Mouse (Mus musculus) ovary, adult 18-20 months (tissue): Measurements from ENCODE around the gene Gm20388.
A peak's percentile ranks its signal among the peaks of the same experiment; 100 is the strongest.

Experiments used
- DNase-seq: peaks from one replicate; pipeline ENCODE4 v3.0.0; 2022; ENCODE audit warnings: low spot score, mixed read lengths

Gene Gm20388

DNA sequence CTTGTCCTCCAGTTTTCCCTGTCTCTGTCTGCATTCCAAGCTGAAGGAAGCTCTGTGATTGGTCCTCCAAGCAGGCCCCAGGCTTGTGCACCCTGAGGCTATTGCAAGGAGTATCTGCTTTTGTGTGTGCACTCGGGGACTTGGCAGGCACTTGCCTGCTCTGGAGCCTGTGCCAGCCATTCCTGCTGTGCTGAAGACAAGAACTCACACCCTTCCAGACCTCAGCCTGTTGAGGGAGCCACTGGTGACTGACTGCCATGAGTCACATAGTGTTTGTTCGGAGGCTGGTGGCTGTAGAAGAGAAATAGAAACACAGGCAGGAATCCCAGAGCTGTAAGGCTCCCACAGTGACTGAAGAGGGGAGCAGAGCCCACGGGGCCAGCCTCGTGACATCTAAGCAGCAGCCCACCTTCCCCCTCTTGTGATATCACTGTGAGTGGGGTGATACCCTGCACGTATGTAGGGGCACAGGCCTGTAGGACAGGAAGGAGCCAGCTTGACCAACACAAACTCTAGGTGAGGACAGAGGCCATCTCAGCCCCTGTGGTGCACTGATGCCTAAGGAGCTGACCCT is 50.0 kb downstream of the Gm20388 start:
- no peak for DNase-seq

DNA sequence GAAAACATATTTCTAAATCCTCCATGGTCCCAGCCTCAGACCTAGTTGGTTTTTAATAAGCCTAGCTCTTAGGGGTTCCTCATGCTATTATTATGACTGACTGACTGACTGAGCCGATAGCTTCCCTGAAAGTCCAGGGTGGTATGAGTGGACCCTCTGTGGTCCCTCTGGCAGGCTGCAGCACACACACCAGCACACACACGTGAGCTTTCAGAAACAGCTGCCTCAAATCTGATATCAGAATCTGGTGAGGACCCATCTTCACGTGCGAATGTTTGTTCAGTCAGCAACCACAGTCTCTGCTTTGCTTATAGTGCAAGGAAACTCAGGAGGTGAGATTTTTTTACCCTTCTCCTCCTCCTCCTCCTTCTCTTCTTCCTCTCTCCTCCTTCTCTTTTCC is 54.2 kb downstream of the Gm20388 start:
- no peak for DNase-seq

DNA sequence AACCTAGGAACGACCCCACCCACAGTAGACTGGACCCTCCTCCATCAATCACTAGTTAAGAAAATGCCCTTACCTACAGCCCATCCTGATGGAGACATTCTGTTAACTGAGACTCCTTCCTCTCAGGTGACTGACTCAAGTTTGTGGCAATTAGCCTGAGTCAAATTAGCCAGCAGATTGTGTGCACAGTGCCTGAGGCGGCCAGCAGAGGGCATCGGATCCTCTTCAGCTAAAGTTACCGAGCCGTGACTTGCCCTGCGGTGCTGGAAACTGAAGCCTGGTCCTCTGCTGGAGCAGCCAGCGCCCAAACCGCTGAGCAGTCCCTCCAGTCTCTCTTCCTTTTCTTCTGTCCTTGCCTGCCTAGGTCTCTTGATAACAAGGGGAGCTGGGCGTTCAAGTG is 56.8 kb downstream of the Gm20388 start:
- no peak for DNase-seq

DNA sequence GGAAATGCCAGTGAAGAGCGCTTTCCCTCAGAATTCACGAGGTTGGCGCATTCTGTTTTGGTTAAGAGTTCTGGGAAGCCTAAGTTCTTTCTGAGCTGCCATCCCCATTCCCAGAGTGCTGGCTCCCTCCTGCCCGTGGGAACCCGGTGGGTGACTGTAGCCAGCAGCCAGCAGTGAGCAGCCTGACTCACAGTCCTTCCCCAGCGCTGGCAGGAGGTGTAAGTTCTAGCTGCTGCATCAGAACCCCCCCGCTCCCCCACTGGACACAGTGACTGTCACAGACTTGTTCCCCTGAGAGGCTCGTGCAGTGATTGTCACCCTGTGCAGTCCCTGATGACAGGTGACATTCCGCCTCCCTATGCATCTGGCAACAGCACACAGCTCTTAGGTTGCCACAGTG is 59.5 kb downstream of the Gm20388 start:
- DNase-seq, result no peak

DNA sequence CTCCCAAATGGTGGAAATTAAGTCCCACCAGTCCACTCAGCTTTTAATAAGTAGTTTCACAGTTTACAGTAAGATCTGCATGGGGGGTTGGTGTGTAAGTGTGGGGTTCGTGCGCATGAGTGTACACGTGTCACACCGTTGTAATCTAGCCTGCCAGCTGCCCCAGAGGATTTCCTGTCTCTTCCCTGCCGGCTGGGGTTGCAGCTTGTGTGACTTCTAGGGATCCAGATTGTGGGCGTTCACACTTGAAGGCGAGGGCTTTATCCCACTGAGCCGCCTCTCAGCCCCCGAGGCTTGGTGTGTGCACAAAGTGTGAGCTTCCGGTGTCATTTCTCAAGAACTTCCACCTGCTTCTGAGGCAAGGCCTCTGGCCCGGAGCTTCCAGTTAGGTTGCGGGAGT is 61.9 kb downstream of the Gm20388 start:
- no peak for DNase-seq

DNA sequence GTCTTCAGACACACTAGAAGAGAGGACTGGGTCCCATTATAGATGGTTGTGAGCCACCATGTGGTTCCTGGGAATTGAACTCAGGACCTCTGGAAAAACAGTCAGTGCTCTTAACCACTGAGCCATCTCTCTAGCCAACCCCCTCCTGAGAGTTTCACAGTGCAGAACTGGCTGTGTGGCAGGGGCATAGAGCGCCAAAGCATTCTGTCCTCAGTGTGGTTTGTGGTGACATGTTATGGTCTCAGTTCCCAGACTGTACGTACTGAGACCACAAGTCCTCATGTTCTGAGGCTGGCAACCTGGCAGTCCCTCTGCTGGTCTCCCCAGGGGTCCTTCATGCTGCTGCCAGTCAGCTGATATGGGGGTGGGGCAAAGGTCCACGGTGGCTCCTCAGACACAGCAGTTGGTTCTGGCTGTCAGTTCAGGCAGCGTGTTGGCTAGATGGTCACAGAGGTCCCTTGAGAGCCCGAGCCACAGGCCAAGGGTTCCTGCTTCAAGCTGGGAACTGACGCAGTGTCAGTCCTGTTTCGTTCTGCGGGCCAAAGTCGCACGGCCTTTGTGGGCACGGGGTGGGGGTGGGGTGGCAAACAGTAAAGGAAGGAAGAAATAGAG is 68.2 kb downstream of the Gm20388 start:
- no peak for DNase-seq

DNA sequence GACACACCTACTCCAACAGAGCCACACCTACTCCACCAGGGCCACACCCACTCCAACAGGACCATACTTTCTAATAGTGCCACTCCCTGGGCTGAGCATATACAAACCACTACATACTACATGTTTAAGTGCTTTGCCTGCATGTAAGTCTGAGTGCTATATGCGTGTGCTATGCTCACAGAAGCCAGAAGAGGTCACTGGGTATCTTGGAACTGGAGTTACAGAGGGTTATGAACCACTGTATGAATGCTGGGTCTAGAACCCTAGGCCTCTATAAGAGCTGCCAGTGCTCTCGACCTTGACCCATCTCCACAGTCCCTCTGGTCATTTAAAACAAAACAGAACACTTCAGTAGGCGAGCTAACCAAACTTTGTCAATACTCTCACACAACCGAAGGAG is 70.6 kb downstream of the Gm20388 start:
- DNase-seq, result no peak

DNA sequence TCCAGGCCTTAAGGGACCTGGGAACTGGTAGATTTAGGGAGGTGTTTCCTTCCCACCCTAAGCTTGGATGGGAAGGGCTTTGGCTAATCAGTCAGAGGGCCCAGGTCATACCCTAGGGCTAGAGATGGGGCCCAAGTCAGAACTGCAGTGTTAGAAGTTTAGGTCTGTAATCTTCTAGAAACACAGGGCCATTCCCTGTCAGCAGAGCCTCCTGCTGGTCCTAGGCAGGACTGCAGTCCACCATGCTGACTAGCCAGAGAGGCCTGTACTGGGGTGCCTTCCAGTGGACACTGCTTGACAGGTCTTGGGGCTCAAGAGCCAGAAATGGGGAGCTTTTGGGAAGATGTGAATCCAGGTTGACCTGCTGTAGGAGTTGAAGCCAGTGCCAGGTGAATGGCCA is 73.4 kb downstream of the Gm20388 start:
- no peak for DNase-seq

DNA sequence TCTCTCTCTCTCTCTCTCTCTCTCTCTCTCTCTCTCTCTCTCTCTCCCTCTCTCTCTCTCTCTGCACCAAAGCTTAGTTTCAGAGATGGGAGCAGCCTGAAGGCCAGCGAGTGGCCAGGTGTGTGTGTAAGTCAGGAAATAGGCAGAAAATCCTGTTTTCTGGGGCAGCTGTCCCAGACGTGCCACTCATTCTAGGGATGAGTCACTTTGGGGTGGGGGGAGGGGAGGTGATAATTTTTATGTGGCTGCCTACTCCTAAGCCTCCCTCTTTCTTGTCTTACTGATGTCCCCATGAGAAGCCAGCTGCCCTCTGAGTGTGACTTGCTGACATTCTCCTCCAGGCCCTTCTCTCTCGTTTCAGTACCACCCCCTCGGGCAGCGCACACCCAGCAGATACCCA is 75.5 kb downstream of the Gm20388 start:
- DNase-seq, result no peak

DNA sequence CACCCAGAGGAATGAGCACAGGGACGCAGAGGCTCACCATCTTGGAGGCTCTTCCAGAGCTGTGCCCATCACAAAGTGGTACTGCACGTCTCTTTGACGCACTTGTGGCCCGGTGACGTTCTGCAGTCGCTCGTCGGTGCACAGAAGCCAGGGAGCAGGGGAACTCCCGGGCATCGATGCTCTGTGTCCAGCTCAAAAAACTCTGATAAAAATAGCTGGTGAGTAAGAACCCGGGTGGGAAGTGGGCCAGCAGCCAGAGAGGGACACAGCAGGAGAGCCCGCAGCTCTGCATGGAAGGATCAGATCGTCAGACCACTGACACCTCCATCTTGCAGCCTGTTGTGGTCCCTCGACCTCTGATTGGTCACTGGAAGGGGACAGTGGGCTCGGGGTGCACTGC is 77.4 kb downstream of the Gm20388 start:
- no peak for DNase-seq

DNA sequence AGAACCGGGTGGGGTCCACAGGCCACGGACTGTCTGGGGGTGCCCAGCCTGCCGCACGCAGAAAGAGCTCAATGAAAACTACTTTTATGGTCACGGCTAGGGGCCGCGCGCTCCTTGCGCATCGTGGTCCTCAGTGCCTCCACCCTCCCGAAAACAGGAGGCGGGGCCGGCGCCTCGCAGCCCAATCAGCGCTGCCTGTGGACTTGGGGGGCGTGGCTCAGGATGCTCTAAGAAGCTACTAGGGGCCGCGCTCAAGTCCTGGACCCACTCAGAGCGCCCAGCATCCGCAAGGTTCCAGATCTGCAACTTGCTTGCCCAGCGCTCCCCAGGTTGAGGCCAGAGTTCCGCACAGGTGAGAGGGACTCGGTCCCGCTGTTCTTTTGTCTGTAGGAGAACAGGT is 81.6 kb downstream of the Gm20388 start, which contains the start of gene Crispld2:
TSS of gene Crispld2 (plus strand) at position 190 of the 400 bp plus-strand sequence.
- DNase-seq, result peak; percentile 86

DNA sequence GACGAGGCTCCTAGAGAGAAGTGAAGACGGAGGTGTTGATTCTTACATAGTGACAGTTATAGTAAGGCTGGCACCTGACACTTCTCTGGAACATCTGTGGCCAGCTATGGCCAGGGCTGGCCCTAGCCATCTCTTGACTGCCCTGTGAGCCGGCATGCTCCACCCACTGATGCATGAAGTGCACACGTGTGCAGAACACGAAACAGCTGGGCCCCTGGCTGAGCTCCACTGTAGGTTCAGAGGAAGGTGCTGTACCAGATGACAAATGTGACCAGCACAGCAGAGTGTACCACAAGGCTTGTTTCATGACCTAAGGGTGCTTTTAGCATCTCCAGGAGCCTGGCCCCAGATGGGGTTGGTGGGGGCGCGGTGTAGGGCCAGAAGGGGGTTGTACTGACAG is 83.5 kb downstream of the Gm20388 start:
- DNase-seq, result no peak

DNA sequence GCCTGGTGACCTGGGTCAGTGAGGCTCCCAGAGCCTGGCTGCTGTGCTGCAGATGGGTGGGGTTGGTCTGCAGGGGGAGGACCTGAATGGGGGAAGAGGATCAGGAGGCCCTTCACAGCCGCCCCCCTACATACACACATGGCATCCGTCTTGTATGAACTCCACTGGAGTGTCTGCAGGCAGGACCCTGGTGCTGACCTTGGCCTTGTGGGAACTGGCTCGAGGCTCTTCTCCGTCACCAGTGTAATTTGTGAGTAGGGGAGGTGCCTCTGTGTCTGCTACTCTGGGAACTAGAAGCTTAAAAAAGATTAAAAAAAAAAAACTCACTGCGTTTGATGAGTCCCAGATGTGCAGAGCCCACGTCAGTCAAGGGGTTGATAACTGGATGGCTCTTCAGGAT is 83.9 kb downstream of the Gm20388 start:
- DNase-seq, result no peak

DNA sequence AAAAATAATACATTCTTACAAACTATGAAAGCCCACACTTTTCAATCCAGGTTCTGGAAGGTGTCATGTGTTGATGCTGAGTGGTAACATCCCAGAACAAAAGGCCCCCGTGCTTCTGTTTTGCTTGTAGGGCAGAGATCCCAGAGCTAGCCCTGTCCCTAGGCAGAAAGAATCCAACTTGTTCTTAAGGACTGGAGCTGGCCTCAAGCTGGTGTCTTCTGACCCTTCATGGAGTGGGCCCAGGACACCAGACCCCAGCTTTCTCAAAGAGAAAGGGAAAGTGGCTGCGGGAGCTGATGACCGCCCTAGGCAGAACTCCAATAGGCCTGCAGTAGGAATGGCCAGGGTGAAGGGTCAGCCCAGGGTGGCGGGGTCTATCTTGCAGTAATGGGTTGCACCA is 86.6 kb downstream of the Gm20388 start:
- DNase-seq, result no peak

DNA sequence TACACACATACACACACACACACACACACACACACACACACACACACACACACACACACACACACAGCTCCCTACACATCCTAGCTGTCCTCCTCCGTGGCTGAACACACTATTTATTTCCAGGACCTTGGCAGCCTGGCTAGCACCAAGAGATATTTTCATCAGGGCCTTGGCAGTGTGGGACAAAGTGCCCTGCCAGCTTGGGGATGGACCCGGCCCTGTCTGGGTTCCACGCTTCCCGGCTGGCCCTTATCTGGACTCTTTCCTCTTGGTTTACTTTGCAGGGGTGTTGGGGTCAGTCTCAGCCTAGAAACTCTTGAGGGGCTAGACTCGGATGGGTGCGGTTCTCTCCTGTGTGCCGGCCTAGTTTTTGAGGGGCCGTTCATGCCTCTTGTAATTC is 89.8 kb downstream of the Gm20388 start:
- DNase-seq, result peak; percentile 85

DNA sequence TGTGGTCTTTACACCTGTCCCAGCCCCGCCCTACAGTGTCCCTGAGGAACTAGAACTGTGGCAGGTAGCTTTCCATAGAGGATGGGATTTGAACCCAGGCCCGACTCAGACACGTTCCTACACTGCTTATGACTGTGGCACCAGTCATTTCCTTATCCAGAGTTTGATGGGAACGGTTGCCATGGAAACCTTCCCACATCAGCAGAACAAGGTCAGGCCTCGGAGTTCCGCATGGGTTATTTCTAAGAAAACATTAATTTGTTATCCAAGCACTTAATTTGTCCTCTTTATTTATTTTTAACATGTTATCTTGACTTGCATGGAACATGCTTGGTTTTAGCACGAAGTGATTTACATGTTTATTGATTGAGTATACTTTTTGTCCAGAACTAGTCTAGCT is 91.1 kb downstream of the Gm20388 start:
- peak; percentile 82 for DNase-seq

DNA sequence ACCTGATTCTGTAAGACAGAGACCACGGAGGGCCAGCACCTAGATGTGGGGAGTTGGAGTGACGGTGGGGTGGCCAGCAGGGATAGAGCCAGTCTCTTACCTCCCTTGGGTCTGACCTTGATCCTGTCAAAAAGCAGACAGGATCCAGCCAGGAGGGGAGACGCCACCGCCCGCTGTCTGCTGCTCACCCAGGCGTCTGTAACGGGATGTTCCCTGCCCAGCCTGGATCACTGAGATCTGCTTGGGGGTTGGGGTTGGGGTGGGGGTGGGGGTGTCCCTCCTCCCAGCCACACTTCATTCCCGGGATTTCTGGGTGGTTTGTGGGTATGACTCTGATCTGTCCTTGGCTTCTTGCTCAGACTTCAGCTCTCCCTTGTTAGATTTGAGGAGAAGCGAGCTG is 91.7 kb downstream of the Gm20388 start:
- DNase-seq, result peak; percentile 66

DNA sequence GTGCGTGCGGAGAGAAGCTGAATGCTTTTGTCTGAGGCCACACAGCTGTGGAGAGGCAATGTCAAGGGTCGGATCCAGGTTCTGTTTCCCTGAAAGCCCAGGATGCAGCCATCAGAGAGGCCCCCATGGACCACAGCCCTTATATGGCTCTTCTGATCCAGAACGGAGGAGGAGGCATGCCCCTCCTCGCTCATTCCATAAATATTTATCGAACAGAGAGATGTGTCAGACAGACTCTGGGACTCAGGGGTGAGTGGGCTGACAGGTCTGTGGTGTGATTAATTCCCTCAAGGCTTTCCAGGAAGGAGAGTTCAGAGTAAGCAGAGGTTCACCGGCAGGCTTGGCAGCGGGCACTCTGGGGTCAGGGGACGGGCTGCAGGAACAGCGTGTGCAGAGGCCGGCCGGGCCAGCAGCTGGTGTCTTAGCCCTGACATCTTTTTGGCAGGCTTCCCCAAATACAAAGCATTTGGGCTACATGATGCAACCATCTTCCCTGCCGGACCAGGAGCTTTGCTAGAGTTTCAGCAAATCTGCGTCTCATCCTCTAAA is 93.6 kb downstream of the Gm20388 start:
- peak; percentile 80 for DNase-seq

DNA sequence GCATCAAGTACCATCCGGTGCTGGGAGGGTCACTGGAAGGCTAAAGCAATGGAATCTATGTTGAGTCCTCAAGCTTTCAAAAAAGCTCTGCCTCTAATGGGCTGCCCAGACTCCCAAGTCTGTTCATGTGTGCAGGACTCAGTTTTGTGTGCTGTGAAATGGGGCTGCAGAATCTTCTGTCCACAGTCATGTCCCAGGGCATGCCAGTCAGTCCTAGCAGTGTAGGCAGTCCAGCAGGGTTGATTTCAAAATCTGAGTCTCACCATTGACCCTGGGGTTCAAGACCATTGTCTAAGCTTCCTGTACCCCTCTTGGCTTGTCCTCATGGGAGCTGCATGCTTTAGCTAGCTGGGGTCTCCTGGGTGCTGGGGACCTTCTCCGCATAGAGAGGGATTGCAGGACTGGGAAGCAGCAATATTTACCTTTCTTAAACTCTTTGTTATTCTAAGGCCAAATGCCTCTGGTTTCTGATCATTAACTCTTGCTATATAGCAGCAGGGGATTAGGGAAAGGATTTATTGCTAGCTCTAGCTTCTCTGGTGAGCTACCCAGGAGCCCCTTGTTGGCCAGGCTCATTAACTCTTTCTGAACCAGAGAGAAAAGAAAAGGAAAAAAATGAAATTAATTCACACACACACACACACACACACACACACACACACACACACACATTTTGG is 94.2 kb downstream of the Gm20388 start:
- no peak for DNase-seq

DNA sequence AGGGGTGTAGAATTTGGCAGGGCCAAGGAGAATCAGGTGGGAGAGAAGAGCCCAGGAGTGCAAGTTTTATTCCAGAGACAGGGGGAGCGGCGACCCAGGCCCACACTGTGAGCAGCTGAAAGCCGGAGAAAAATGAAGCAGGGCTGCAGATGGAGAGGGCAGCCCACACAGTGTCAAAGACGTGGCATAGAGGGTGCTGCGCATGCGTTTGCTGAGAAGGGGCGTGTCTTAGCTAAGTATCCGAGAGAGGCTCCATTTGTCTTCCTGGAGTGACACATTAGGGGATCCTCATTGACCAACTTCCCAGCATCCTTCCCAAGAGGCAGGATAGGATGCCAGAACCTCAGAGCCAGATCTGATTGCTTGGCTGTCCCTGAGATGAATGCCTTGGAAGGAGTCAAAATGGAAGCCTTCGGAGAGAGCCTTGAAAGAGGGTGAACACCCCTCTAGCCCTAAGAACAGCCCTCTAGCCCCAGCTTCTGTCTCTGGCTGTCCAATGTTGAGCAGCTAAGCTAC is 96.1 kb downstream of the Gm20388 start:
- no peak for DNase-seq

DNA sequence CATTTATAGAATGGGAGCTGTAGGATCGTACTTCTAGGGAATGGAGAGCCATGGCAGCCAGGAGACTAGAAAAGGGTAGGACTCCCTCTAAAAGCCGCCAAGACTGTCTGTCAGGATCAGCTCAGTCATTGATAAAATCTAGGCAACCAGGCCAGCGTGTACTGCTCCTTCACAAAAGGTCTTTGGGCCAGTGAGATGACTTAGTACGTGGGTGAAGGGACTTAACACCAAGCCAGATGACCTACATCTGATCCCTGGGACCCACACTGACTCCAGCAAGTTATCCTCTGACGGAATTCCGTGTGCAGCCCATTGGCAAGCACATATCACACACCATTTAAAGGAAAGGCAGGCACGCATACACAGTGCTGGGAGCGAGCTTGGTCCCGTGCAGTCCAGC is 96.5 kb downstream of the Gm20388 start:
- DNase-seq, result no peak

DNA sequence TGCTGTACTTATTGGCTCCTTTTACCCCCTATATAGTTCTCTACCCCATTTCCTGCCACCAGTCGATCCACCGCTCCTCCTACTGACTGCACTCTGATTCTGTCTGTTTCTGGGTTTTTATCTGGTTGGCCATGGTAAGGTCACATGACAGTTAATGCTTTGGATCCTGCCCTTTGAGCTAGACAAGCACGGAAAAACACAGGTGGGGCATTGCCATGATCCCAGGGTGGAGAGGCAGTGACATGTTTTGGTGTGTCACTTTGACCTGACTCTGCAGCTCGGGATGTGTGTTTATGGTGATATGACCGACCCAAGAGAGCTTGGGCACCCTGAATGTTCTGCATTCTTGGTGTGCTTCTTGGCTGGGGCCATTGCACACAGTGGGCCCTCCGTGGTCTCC is 98.6 kb downstream of the Gm20388 start:
- DNase-seq, result no peak

DNA sequence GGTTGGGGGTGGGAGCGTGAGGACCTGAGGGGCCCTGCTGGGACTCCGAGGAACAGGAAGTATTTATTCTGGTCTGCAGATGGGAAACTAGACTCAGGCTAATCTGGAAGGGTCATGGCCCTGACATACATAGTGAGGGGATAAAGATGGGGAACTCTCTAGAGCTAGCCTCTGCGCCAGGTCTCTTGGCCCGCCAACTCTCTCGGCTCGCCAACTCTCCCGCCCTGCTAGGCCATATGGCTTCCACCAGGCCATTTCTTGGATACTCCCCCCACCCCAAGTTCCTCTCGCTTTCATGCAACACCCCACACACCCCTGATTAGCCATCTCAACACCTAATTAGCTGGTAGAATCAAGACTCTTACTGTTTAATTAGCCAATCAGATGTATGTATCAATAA is 101.8 kb downstream of the Gm20388 start:
- no peak for DNase-seq
